Mouse (Mus musculus) megakaryocyte, embryonic 14.5 days (primary cell): Measurements from ENCODE around the gene Rsph1. TPM values are rescaled to one million over a fixed set of nuclear protein-coding genes. Genes with fewer than 3 reads are reported as not detected.

Experiments
- H3K27me3 ChIP-seq: replicated peaks from 2 replicates; pipeline ENCODE3; 2012; ENCODE audit warnings: inconsistent platforms
- H3K36me3 ChIP-seq: replicated peaks from 2 replicates; pipeline ENCODE3; 2012; ENCODE audit warnings: low read length, inconsistent platforms, mixed read lengths
- H3K4me1 ChIP-seq: 2 replicates; pipeline ENCODE4 v1.6.1; 2012; ENCODE audit warnings: inconsistent platforms
- H3K4me3 ChIP-seq: replicated peaks from 2 replicates; pipeline ENCODE3; 2012; ENCODE audit warnings: moderate library complexity, mild to moderate bottlenecking, inconsistent platforms
- H3K9me3 ChIP-seq: 2 replicates; pipeline ENCODE4 v1.6.1; 2012; ENCODE audit warnings: inconsistent platforms
- FLI1 ChIP-seq: IDR thresholded peaks from 2 replicates; pipeline ENCODE4 v1.6.1; 2012; ENCODE audit warnings: low read length, inconsistent platforms, mixed read lengths
- GATA1 ChIP-seq: IDR thresholded peaks from 3 replicates; pipeline ENCODE4 v1.6.1; 2012; ENCODE audit warnings: mixed read lengths, low read length, inconsistent platforms, borderline replicate concordance
- polyA plus RNA-seq: library from polyadenylated mRNA; stranded (reverse); fragments of >175 nt; gene quantifications from 2 replicates; pipeline ENCODE4 v1.2.3, GENCODE M21; 2012; ENCODE audit warnings: low replicate concordance; ENCODE audit not compliant: insufficient read depth

Rsph1 gene
- polyA plus RNA-seq, 1 experiment, result 0.12 TPM

- Histone ChIP-seq H3K27me3 (peaks cover 5% of the 10 kb centered on the region), H3K4me3 (no peak overlapping the region), H3K36me3 (peaks cover 3% of the 10 kb centered on the region), H3K4me1 (peaks cover 38% of the 10 kb centered on the region), H3K9me3 (no peaks in the 10 kb centered on the region)
- no peak for TF ChIP-seq FLI1
- no peak for TF ChIP-seq GATA1
Measured at GRCm38 (mm10) chr17:31261352-31261751, 15.8 kb downstream of the Rsph1 start.

GRCm38 (mm10) chr17:31260430-31260829 lies 16.8 kb downstream of the Rsph1 start:
- Histone ChIP-seq H3K36me3 (peaks cover 3% of the 10 kb centered on the region), H3K27me3 (peaks cover 3% of the 10 kb centered on the region), H3K9me3 (no peaks in the 10 kb centered on the region), H3K4me1 (peaks cover 32% of the 10 kb centered on the region), H3K4me3 (no peak overlapping the region)
- TF ChIP-seq GATA1 (no peak), FLI1 (no peak)

DNA sequence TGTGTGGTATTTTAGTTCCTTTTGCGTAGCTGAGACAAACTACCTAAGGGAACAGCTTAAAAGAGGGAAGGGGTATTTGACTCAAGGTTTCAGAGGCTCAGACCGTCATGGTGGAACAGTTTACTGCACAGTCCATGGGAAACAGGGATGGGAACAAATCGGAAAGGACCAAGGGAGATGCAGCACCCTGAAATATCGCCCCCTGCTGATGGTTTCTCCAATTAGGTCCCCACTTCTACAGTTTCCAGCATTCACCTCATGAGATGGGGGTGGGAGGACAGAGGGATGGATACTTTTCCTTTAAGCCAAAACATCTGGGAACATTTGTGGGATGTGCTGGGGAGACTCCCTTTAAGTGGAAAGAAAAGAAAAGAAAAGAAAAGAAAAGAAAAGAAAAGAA lies 17.4 kb downstream of the Rsph1 start:
- Histone ChIP-seq H3K9me3 (no peaks in the 10 kb centered on the region), H3K4me1 (peaks cover 28% of the 10 kb centered on the region)
- no peak for TF ChIP-seq FLI1

GRCm38 (mm10) chr17:31259145-31259544 lies 18.0 kb downstream of the Rsph1 start:
- Histone ChIP-seq H3K36me3 (peaks cover 3% of the 10 kb centered on the region), H3K4me3 (no peak overlapping the region), H3K27me3 (peaks cover 3% of the 10 kb centered on the region), H3K9me3 (no peaks in the 10 kb centered on the region), H3K4me1 (peaks cover 29% of the 10 kb centered on the region)
- TF ChIP-seq GATA1 (no peak), FLI1 (no peak)

More for the DNA sequence above, 17.4 kb downstream of the Rsph1 start:
- H3K4me3 ChIP-seq, result no peak overlapping the region
- peaks cover 3% of the 10 kb centered on the region for H3K36me3 ChIP-seq
- peaks cover 3% of the 10 kb centered on the region for H3K27me3 ChIP-seq

GRCm38 (mm10) chr17:31258310-31258865 lies 18.8 kb downstream of the Rsph1 start:
- H3K27me3 ChIP-seq, result no peaks in the 10 kb centered on the region
- no peak overlapping the region for H3K4me3 ChIP-seq
- no peaks in the 10 kb centered on the region for H3K9me3 ChIP-seq
- H3K4me1 ChIP-seq, result peaks cover 33% of the 10 kb centered on the region
- H3K36me3 ChIP-seq, result peaks cover 3% of the 10 kb centered on the region
- TF ChIP-seq FLI1, result no peak
- TF ChIP-seq GATA1, result no peak

DNA sequence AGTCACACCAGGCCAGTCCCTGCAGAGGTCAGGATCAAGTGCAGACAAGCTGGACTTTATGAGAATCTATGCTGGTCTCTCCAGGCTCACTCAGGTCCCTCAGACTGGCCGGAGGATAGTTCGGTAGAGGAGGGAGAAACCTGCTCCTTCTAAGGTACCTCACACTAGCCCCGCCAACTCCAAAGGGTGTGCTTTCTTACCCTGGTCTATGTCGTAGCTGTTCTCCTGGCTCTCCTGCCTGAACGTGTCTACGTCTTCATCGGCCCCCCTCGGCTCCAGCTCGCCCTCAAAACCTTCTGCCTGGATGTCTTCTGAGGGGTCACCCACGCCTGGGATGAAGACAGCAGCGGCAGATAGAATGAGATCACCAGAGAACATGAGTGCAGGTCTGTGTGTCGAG lies 19.3 kb downstream of the Rsph1 start:
- no peaks in the 10 kb centered on the region for H3K9me3 ChIP-seq
- peaks cover 36% of the 10 kb centered on the region for H3K4me1 ChIP-seq
- no peak for TF ChIP-seq GATA1
- TF ChIP-seq FLI1, result no peak
- H3K36me3 ChIP-seq, result peaks cover 3% of the 10 kb centered on the region
- no peak overlapping the region for H3K4me3 ChIP-seq
- H3K27me3 ChIP-seq, result no peaks in the 10 kb centered on the region

DNA sequence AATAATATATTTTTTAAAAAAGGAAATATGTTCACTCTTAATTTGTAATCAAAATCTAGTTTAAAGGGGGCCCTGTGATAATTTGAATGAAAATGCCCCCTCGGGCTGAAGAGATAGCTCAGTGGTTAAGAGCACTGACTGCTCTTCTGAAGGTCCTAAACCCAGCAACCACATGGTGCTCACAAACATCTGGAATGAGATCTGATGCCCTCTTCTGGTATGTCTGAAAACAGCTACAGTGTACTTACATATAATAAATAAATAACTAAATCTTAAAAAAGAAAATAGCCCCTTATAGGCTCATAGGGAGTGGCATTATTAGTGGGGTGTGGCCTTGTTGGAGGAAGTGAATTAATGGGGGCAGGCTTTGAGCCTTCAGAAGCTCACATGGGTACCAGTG lies 20.0 kb downstream of the Rsph1 start:
- no peaks in the 10 kb centered on the region for H3K27me3 ChIP-seq
- TF ChIP-seq FLI1 (no peak), GATA1 (no peak)
- no peaks in the 10 kb centered on the region for H3K9me3 ChIP-seq
- peaks cover 43% of the 10 kb centered on the region for H3K4me1 ChIP-seq
- peaks cover 3% of the 10 kb centered on the region for H3K36me3 ChIP-seq
- no peak overlapping the region for H3K4me3 ChIP-seq

DNA sequence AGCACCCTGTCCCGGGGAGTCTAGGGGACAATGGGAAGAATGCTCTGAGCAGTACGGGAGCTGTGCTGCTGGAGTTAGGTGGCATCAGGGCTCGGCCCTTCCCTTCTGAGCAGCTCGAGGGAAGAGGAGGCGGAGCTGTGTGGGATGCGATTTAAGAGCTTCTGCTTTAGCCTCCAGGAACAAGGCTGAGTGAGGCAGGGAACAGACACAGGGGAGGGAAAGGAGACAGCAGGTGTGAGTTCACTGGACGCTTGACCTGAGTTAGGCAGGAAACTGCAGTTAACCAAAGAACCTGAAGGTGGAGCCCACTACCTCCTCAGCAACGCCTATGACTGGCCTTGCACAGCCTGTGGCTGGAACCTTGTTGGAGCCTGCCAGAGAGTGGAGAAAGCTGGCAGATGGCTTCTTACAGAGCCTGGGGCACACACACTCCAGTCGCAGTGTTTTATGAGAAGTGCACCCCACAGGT lies 22.7 kb downstream of the Rsph1 start:
- H3K27me3 ChIP-seq, result no peaks in the 10 kb centered on the region
- peak overlapping the region; percentile 30 for H3K4me3 ChIP-seq
- TF ChIP-seq GATA1 (no peak), FLI1 (no peak)
- H3K4me1 ChIP-seq, result peaks cover 43% of the 10 kb centered on the region
- peaks cover 3% of the 10 kb centered on the region for H3K36me3 ChIP-seq
- no peaks in the 10 kb centered on the region for H3K9me3 ChIP-seq

- H3K4me3 ChIP-seq, result no peak overlapping the region
- no peaks in the 10 kb centered on the region for H3K9me3 ChIP-seq
- peaks cover 3% of the 10 kb centered on the region for H3K36me3 ChIP-seq
Measured at GRCm38 (mm10) chr17:31253951-31254350, 23.2 kb downstream of the Rsph1 start.

GRCm38 (mm10) chr17:31247144-31247543 lies 30.0 kb downstream of the Rsph1 start:
- Histone ChIP-seq H3K9me3 (peaks cover 32% of the 10 kb centered on the region), H3K27me3 (no peaks in the 10 kb centered on the region), H3K36me3 (peaks cover 38% of the 10 kb centered on the region), H3K4me1 (peaks cover 49% of the 10 kb centered on the region), H3K4me3 (no peak overlapping the region)
- TF ChIP-seq GATA1 (no peak), FLI1 (no peak)

More at GRCm38 (mm10) chr17:31253951-31254350, 23.2 kb downstream of the Rsph1 start:
- TF ChIP-seq GATA1 (no peak), FLI1 (no peak)
- peaks cover 43% of the 10 kb centered on the region for H3K4me1 ChIP-seq
- no peaks in the 10 kb centered on the region for H3K27me3 ChIP-seq

DNA sequence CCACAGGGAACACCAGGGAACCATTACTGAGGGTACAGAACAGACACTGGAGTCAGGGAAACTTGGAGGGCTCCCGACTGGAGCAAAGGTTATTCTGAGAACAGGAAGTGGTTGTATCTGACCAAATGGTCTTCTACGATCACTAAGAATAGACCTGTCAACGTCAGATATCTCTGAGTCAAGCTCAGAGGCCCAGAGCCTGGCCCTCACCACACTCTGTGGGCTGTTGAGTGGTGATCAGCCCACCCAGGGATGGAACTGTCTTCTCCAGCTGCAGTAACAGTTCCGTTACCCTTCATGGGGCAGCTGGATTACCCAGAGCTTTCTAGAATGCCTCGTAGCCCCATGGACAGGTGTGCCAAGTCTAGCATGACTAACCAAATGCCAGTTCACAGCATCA lies 31.9 kb downstream of the Rsph1 start:
- Histone ChIP-seq H3K9me3 (peaks cover 33% of the 10 kb centered on the region), H3K27me3 (no peaks in the 10 kb centered on the region), H3K36me3 (peaks cover 57% of the 10 kb centered on the region), H3K4me3 (peak overlapping the region; percentile 59), H3K4me1 (peaks cover 39% of the 10 kb centered on the region)
- TF ChIP-seq GATA1 (no peak), FLI1 (no peak)
